Mouse (Mus musculus) frontal cortex, postnatal 14 days (tissue): ENCODE measurements around the gene Cby3.
"Not testable (repeated sequence)": the region's sequence is repeated elsewhere in the genome, so short reads cannot be mapped to it uniquely, and the experiment has no call there.

Experiments
- DNase-seq, 2 experiments: peaks; one replicate each; pipeline ENCODE4 v3.0.0; 2022; ENCODE audit warnings: low spot score in 2 of 2

The Cby3 gene

GRCm38 (mm10) chr11:50361282-50361681, 7.0 kb downstream of the Cby3 start:
- not testable (repeated sequence) for DNase-seq

GRCm38 (mm10) chr11:50364548-50364947, 10.3 kb downstream of the Cby3 start:
- DNase-seq, result peak in 1 of 2 experiments; percentile 72

GRCm38 (mm10) chr11:50365322-50365721, 11.1 kb downstream of the Cby3 start:
- DNase-seq, result no peak

GRCm38 (mm10) chr11:50367531-50367930, 13.3 kb downstream of the Cby3 start:
- DNase-seq, result no peak

GRCm38 (mm10) chr11:50369360-50369911, 15.2 kb downstream of the Cby3 start:
- no peak for DNase-seq

GRCm38 (mm10) chr11:50370969-50371368, 16.7 kb downstream of the Cby3 start:
- DNase-seq, result no peak

GRCm38 (mm10) chr11:50371399-50371841, 17.2 kb downstream of the Cby3 start:
- peak in 1 of 2 experiments; percentile 41 for DNase-seq

GRCm38 (mm10) chr11:50371911-50372310, 17.6 kb downstream of the Cby3 start:
- DNase-seq, result no peak

- DNase-seq, result no peak
These were observed 18.8 kb downstream of the Cby3 start for GRCm38 (mm10) chr11:50373086-50373485.

- no peak for DNase-seq
These were observed 19.4 kb downstream of the Cby3 start for GRCm38 (mm10) chr11:50373621-50374020.

- DNase-seq, result no peak
These were observed 20.2 kb downstream of the Cby3 start for GRCm38 (mm10) chr11:50374286-50375015.

GRCm38 (mm10) chr11:50375421-50375820, 21.2 kb downstream of the Cby3 start:
- DNase-seq, result no peak

- DNase-seq, result no peak
These were observed 22.0 kb downstream of the Cby3 start for GRCm38 (mm10) chr11:50376156-50376790.

- peak; percentile 98 to 99 for DNase-seq
These were observed 22.9 kb downstream of the Cby3 start, which contains the start of gene Hnrnph1 for GRCm38 (mm10) chr11:50376911-50377891. TSS of gene Hnrnph1 (plus strand) at chr11:50376990.

- DNase-seq, result peak; percentile 43 to 67
These were observed 23.8 kb downstream of the Cby3 start for GRCm38 (mm10) chr11:50377892-50378684.

- no peak for DNase-seq
These were observed 24.9 kb downstream of the Cby3 start for GRCm38 (mm10) chr11:50379023-50379752.

GRCm38 (mm10) chr11:50381311-50381710, 27.0 kb downstream of the Cby3 start:
- DNase-seq, result no peak

- no peak for DNase-seq
These were observed 33.0 kb downstream of the Cby3 start for GRCm38 (mm10) chr11:50387167-50387679.

- no peak for DNase-seq
These were observed 33.4 kb downstream of the Cby3 start for GRCm38 (mm10) chr11:50387697-50388096.
